Mouse (Mus musculus) thymus, adult 2 months (tissue): ENCODE measurements around the gene Nfkb1. TPM values are rescaled to one million over a fixed set of nuclear protein-coding genes. Genes with fewer than 3 reads are reported as not detected.

Experiments
- DNase-seq: peaks from one replicate; pipeline ENCODE4 v3.0.0; 2021
- H3K27ac ChIP-seq: fragments of 200-500 bp; 2 replicates; pipeline ENCODE4 v1.5.1; 2012; ENCODE audit warnings: low read length, control low read depth; ENCODE audit not compliant: control insufficient read depth, insufficient read depth
- H3K27me3 ChIP-seq: fragments of 200-500 bp; 2 replicates; pipeline ENCODE4 v1.6.1; 2012; ENCODE audit warnings: mild to moderate bottlenecking, low read length, moderate library complexity, mixed read lengths; ENCODE audit not compliant: control insufficient read depth, insufficient read depth
- H3K36me3 ChIP-seq: fragments of 200-500 bp; 2 replicates; pipeline ENCODE4 v1.6.1; 2012; ENCODE audit warnings: mild to moderate bottlenecking, low read length, moderate library complexity; ENCODE audit not compliant: control insufficient read depth, insufficient read depth
- H3K4me1 ChIP-seq: fragments of 200-500 bp; replicated peaks from 2 replicates; pipeline ENCODE4 v1.6.1; 2012; ENCODE audit warnings: low read length; ENCODE audit not compliant: control insufficient read depth, insufficient read depth
- H3K4me3 ChIP-seq: fragments of 200-500 bp; 2 replicates; pipeline ENCODE4 v1.5.1; 2012; ENCODE audit warnings: mild to moderate bottlenecking, low read length, control low read depth, moderate library complexity; ENCODE audit not compliant: control insufficient read depth, insufficient read depth
- CTCF ChIP-seq: fragments of 200-500 bp; IDR thresholded peaks from 2 replicates; pipeline ENCODE4 v1.5.1; 2012; ENCODE audit warnings: mild to moderate bottlenecking, control low read depth, low read length, moderate library complexity, borderline replicate concordance; ENCODE audit not compliant: control insufficient read depth, poor library complexity, insufficient read depth; ENCODE audit errors: extremely low read depth
- POLR2A ChIP-seq: fragments of 200-500 bp; IDR thresholded peaks from 2 replicates; pipeline ENCODE4 v1.6.1; 2012; ENCODE audit warnings: mild to moderate bottlenecking, low read length, control low read depth, moderate library complexity; ENCODE audit not compliant: control insufficient read depth, poor library complexity, insufficient read depth; ENCODE audit errors: extremely low read depth
- WGBS: fragments of 180-500 bp; shearing (Covaris S2); methylation state at CpG from one replicate; pipeline ENCODE4 v1.1.7; 2018; 5-methylcytosine and 5-hydroxymethylcytosine counted together
- polyA plus RNA-seq: library from polyadenylated mRNA; depleted of rRNA; stranded (reverse); fragments of >200 nt; gene quantifications from 2 replicates; pipeline ENCODE4 v1.2.3, GENCODE M21; 2012

Nfkb1 gene
- polyA plus RNA-seq, 1 experiment: 159 TPM

DNA sequence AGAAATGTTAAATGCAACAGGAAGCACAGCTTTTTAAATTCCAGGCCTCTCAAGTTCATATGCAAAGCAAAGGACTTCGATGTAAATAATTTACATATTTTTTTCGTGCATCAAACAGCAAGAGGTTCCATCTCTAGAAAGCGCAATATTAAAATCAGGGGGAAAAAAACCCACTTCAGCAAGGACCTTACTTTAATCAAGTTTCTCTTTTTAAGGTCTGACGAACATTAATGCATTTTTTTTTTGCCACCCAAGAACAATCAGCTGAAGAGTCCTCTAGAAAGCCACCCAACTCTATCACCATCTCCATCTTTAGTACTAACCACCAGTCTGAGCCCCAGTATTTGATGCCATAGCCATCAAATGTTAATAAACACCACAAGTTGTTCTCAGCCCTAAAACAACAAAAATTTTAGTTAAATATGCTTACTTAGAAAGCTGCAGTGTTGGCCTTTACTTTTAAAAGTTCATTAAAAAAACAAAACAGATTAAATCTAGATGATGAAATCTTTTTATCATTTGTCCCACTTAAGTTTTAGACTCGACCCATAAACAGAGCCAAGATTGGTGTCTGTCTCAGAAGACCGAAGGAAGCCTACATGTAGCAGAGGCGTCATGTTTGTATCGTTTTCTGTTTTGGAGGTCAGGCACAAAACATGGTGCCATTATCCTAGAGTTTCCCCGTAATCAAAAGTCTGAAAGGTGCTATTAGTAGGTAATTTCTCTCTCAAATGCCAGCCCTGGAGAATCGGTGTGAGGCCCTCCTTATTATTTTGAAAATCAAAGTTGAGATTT lies 1.4 kb downstream of the Nfkb1 start:
- peaks cover 12% of the 10 kb centered on the region for H3K4me1 ChIP-seq
- 30% methylated on average over 10 of the region's 10 CpGs for WGBS

GRCm38 (mm10) chr3:135688970-135689772 lies 2.2 kb downstream of the Nfkb1 start:
- no peaks in the 10 kb centered on the region for H3K36me3 ChIP-seq
- H3K4me3 ChIP-seq: no peak overlapping the region
- no peaks in the 10 kb centered on the region for H3K27me3 ChIP-seq
- no peak overlapping the region for H3K27ac ChIP-seq
- WGBS: 34% methylated on average over 11 of the region's 11 CpGs
- no peak for TF ChIP-seq POLR2A
- TF ChIP-seq CTCF: no peak
- peaks cover 12% of the 10 kb centered on the region for H3K4me1 ChIP-seq
- no peak for DNase-seq

More for the DNA sequence above, 1.4 kb downstream of the Nfkb1 start:
- H3K36me3 ChIP-seq: no peaks in the 10 kb centered on the region
- H3K27me3 ChIP-seq: no peaks in the 10 kb centered on the region
- peak overlapping the region; percentile 61; the same call in 1 of the 2 replicates for H3K27ac ChIP-seq
- DNase-seq: no peak
- peak overlapping the region; percentile 64 for H3K4me3 ChIP-seq
- TF ChIP-seq CTCF: no peak
- no peak for TF ChIP-seq POLR2A

- no peak for DNase-seq
- TF ChIP-seq CTCF: no peak
- TF ChIP-seq POLR2A: no peak
- no peaks in the 10 kb centered on the region for H3K36me3 ChIP-seq
- peaks cover 12% of the 10 kb centered on the region for H3K4me1 ChIP-seq
- H3K4me3 ChIP-seq: no peak overlapping the region
- 84% methylated on average over 9 of the region's 9 CpGs for WGBS
- no peak overlapping the region for H3K27ac ChIP-seq
- H3K27me3 ChIP-seq: no peaks in the 10 kb centered on the region
These were observed 3.4 kb downstream of the Nfkb1 start for GRCm38 (mm10) chr3:135687965-135688364.

DNA sequence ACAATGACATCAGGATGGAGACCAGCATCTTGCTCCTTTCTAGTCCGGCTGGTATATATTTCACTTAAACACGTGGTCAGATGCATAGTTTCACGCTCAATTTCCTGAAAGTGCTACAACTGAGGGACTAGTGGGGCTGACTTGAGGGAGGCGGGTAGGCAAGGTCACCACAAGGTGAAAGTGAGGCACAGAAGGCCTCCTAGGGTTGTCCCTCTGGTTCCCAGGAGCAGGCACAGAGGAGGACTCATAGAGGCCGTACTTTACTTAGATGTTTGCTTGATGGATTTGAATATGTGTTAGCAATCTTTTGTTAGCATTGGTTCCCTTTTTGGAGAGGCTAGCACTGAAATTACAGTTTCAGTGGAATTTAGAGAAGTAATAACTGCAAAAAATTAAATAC lies 4.9 kb downstream of the Nfkb1 start:
- 63% methylated on average over 5 of the region's 5 CpGs for WGBS
- H3K4me1 ChIP-seq: peaks cover 10% of the 10 kb centered on the region
- H3K4me3 ChIP-seq: no peak overlapping the region
- DNase-seq: no peak
- H3K27ac ChIP-seq: peak overlapping the region; percentile 41; the same call in 1 of the 2 replicates
- TF ChIP-seq CTCF (no peak), POLR2A (no peak)
- no peaks in the 10 kb centered on the region for H3K36me3 ChIP-seq
- no peaks in the 10 kb centered on the region for H3K27me3 ChIP-seq

GRCm38 (mm10) chr3:135683275-135683674 lies 8.1 kb downstream of the Nfkb1 start:
- Histone ChIP-seq H3K27ac (no peak overlapping the region), H3K4me3 (no peak overlapping the region), H3K4me1 (peaks cover 5% of the 10 kb centered on the region), H3K36me3 (no peaks in the 10 kb centered on the region), H3K27me3 (no peaks in the 10 kb centered on the region)
- DNase-seq: no peak
- TF ChIP-seq CTCF: no peak
- no peak for TF ChIP-seq POLR2A
- WGBS: 62% methylated on average over 6 of the region's 6 CpGs

- no peak overlapping the region for H3K27ac ChIP-seq
- H3K27me3 ChIP-seq: no peaks in the 10 kb centered on the region
- H3K4me3 ChIP-seq: no peak overlapping the region
- TF ChIP-seq CTCF (no peak), POLR2A (no peak)
- peaks cover 5% of the 10 kb centered on the region for H3K4me1 ChIP-seq
- WGBS: 92% methylated on average over 3 of the region's 3 CpGs
- H3K36me3 ChIP-seq: no peaks in the 10 kb centered on the region
- no peak for DNase-seq
These were observed 9.1 kb downstream of the Nfkb1 start for GRCm38 (mm10) chr3:135682240-135682639.
